Mouse (Mus musculus) embryonic facial prominence, embryonic 14.5 days (tissue): ENCODE data around the gene Slc1a3. TPM values are rescaled to one million over a fixed set of nuclear protein-coding genes. Genes with fewer than 3 reads are reported as not detected.

ENCODE experiments used
- ATAC-seq: fragments of 200-750 bp; cut with Nextera tagmentation; 2 replicates; pipeline ENCODE4 v1.8.0; 2017; ENCODE audit warnings: low read depth, moderate number of reproducible peaks, moderate TSS enrichment
- DNase-seq: peaks from one replicate; pipeline ENCODE4 v3.0.0-alpha.2; 2015; ENCODE audit warnings: low spot score
- H3K27ac ChIP-seq: fragments of 300-500 bp; sonication (generic); replicated peaks from 2 replicates; pipeline ENCODE4 v1.5.1; 2014; ENCODE audit warnings: low read depth, mild to moderate bottlenecking, low read length, moderate library complexity
- H3K27me3 ChIP-seq: fragments of 300-500 bp; sonication (generic); replicated peaks from 2 replicates; pipeline ENCODE4 v1.6.1; 2014; ENCODE audit warnings: low read length; ENCODE audit not compliant: control insufficient read depth, insufficient read depth
- H3K36me3 ChIP-seq: fragments of 300-500 bp; sonication (generic); 2 replicates; pipeline ENCODE4 v1.6.1; 2014; ENCODE audit warnings: low read length, mixed read lengths; ENCODE audit not compliant: control insufficient read depth, insufficient read depth
- H3K4me1 ChIP-seq: fragments of 300-500 bp; sonication (generic); 2 replicates; pipeline ENCODE4 v1.6.1; 2014; ENCODE audit warnings: antibody characterized with exemption, low read length; ENCODE audit not compliant: control insufficient read depth, insufficient read depth
- H3K4me2 ChIP-seq: fragments of 300-500 bp; sonication (generic); 2 replicates; pipeline ENCODE4 v1.6.1; 2014; ENCODE audit warnings: low read depth, mild to moderate bottlenecking, low read length, moderate library complexity, mixed read lengths
- H3K4me3 ChIP-seq: fragments of 300-500 bp; sonication (generic); 2 replicates; pipeline ENCODE4 v1.5.1; 2014; ENCODE audit warnings: low read depth, mild to moderate bottlenecking, low read length
- H3K9ac ChIP-seq: fragments of 300-500 bp; sonication (generic); 2 replicates; pipeline ENCODE4 v1.6.1; 2014; ENCODE audit warnings: low read depth, mild to moderate bottlenecking, low read length, moderate library complexity, mixed read lengths
- H3K9me3 ChIP-seq: fragments of 300-500 bp; sonication (generic); 2 replicates; pipeline ENCODE4 v1.6.1; 2016; ENCODE audit warnings: low read length; ENCODE audit not compliant: control insufficient read depth
- WGBS: fragments of 180-500 bp; shearing (Covaris S2); extraction: QIAGEN DNeasy Blood & Tissue Kit; methylation state at CpG from one replicate; pipeline ENCODE4 v1.1.7; 2014; 5-methylcytosine and 5-hydroxymethylcytosine counted together
- polyA plus RNA-seq: library from polyadenylated mRNA; unstranded; fragments of >200 nt; fragmentation: Nextera tagmentation; extraction: Ambion mirVana; gene quantifications from 2 replicates; pipeline ENCODE4 v1.2.1, GENCODE M21; 2014

Gene Slc1a3
- polyA plus RNA-seq, 1 experiment from 2014 or later = 32.8 TPM

DNA sequence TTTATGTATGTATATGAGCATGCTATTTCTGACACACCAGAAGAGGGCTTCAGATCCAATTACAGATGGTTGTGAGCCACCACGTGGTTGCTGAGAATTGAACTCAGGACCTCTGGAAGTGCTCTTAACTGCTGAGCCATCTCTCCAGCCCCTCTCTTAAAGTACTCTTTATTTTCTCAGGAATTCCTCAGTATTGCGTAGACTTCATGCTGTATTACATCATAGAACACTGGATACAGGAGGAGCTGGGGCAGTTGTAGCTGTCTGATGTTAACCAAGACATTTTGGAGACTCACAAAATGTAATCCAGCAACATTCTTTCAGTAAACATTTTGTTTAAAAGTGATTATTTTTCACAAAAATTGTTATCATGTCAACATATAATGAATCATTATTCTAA is 73.3 kb downstream of the Slc1a3 start:
- Histone ChIP-seq H3K9me3 (no peaks in the 10 kb centered on the region), H3K4me3 (no peak overlapping the region), H3K36me3 (peaks cover 45% of the 10 kb centered on the region), H3K9ac (no peak overlapping the region), H3K4me2 (no peak overlapping the region), H3K4me1 (peaks cover 3% of the 10 kb centered on the region; the same call in 1 of the 2 replicates), H3K27ac (no peak overlapping the region), H3K27me3 (no peaks in the 10 kb centered on the region)
- ATAC-seq = no peak
- no peak for DNase-seq
- WGBS = 80% methylated on average over 2 of the region's 2 CpGs

- DNase-seq (no peak), ATAC-seq (no peak)
- H3K36me3 ChIP-seq = peaks cover 36% of the 10 kb centered on the region
- peaks cover 3% of the 10 kb centered on the region; the same call in 1 of the 2 replicates for H3K4me1 ChIP-seq
- no peak overlapping the region for H3K4me2 ChIP-seq
- H3K27ac ChIP-seq = no peak overlapping the region
- H3K9me3 ChIP-seq = no peaks in the 10 kb centered on the region
- no peak overlapping the region for H3K9ac ChIP-seq
- H3K4me3 ChIP-seq = no peak overlapping the region
- no peaks in the 10 kb centered on the region for H3K27me3 ChIP-seq
- 86% methylated on average over 15 of the region's 15 CpGs for WGBS
Observed at GRCm38 (mm10) chr15:8635974-8636373, 74.6 kb downstream of the Slc1a3 start.

GRCm38 (mm10) chr15:8634807-8635206 is 75.8 kb downstream of the Slc1a3 start:
- ATAC-seq (no peak), DNase-seq (no peak)
- Histone ChIP-seq H3K4me2 (no peak overlapping the region), H3K9ac (no peak overlapping the region), H3K4me1 (peaks cover 8% of the 10 kb centered on the region; the same call in 1 of the 2 replicates), H3K9me3 (no peaks in the 10 kb centered on the region), H3K4me3 (no peak overlapping the region), H3K27me3 (no peaks in the 10 kb centered on the region), H3K27ac (no peak overlapping the region), H3K36me3 (peaks cover 24% of the 10 kb centered on the region)
- WGBS = 83% methylated on average over 4 of the region's 4 CpGs

- ATAC-seq (no peak), DNase-seq (no peak)
- peaks cover 8% of the 10 kb centered on the region; the same call in 1 of the 2 replicates for H3K4me1 ChIP-seq
- no peaks in the 10 kb centered on the region for H3K27me3 ChIP-seq
- WGBS = 57% methylated on average over 3 of the region's 3 CpGs
- H3K9ac ChIP-seq = no peak overlapping the region
- peaks cover 23% of the 10 kb centered on the region for H3K36me3 ChIP-seq
- H3K9me3 ChIP-seq = no peaks in the 10 kb centered on the region
- H3K4me3 ChIP-seq = no peak overlapping the region
- no peak overlapping the region for H3K27ac ChIP-seq
- no peak overlapping the region for H3K4me2 ChIP-seq
Observed at GRCm38 (mm10) chr15:8634355-8634754, 76.2 kb downstream of the Slc1a3 start.

- Histone ChIP-seq H3K27ac (no peak overlapping the region), H3K36me3 (peaks cover 16% of the 10 kb centered on the region), H3K9ac (no peak overlapping the region), H3K27me3 (no peaks in the 10 kb centered on the region), H3K9me3 (no peaks in the 10 kb centered on the region), H3K4me1 (peaks cover 8% of the 10 kb centered on the region; the same call in 1 of the 2 replicates), H3K4me3 (no peak overlapping the region), H3K4me2 (no peak overlapping the region)
- DNase-seq (peak; percentile 56), ATAC-seq (no peak)
- WGBS = 66% methylated on average over 6 of the region's 6 CpGs
Observed at GRCm38 (mm10) chr15:8633375-8633774, 77.2 kb downstream of the Slc1a3 start.

- Histone ChIP-seq H3K4me1 (peaks cover 8% of the 10 kb centered on the region; the same call in 1 of the 2 replicates), H3K27me3 (0 out of 2 replicates have a peak, but pooled peaks cover 5% of the 10 kb centered on the region), H3K4me2 (no peak overlapping the region), H3K4me3 (no peak overlapping the region), H3K9ac (no peak overlapping the region), H3K27ac (no peak overlapping the region), H3K9me3 (no peaks in the 10 kb centered on the region), H3K36me3 (peaks cover 8% of the 10 kb centered on the region; the same call in 1 of the 2 replicates)
- 16% methylated on average over 10 of the region's 10 CpGs for WGBS
- DNase-seq (peak; percentile 77), ATAC-seq (peak; percentile 53; the same call in 1 of the 2 replicates)
Observed at GRCm38 (mm10) chr15:8632361-8632760, 78.2 kb downstream of the Slc1a3 start.

- peak overlapping the region; percentile 59 for H3K9ac ChIP-seq
- peak overlapping the region; percentile 52; the same call in 1 of the 2 replicates for H3K27ac ChIP-seq
- no peaks in the 10 kb centered on the region for H3K36me3 ChIP-seq
- peak; percentile 91 for DNase-seq
- peak overlapping the region; percentile 68 for H3K4me2 ChIP-seq
- peak overlapping the region; percentile 28 for H3K4me3 ChIP-seq
- H3K9me3 ChIP-seq = no peaks in the 10 kb centered on the region
- 0 out of 2 replicates have a peak, but pooled peaks cover 5% of the 10 kb centered on the region for H3K27me3 ChIP-seq
- peaks cover 8% of the 10 kb centered on the region; the same call in 1 of the 2 replicates for H3K4me1 ChIP-seq
- WGBS = 0% methylated on average over 13 of the region's 13 CpGs
- ATAC-seq = peak; percentile 93
Observed at GRCm38 (mm10) chr15:8629317-8629831, 81.2 kb downstream of the Slc1a3 start.

- no peaks in the 10 kb centered on the region for H3K36me3 ChIP-seq
- 71% methylated on average over 8 of the region's 8 CpGs for WGBS
- H3K27me3 ChIP-seq = 0 out of 2 replicates have a peak, but pooled peaks cover 5% of the 10 kb centered on the region
- no peak overlapping the region for H3K4me2 ChIP-seq
- no peak overlapping the region for H3K9ac ChIP-seq
- no peak overlapping the region for H3K27ac ChIP-seq
- H3K4me3 ChIP-seq = no peak overlapping the region
- H3K4me1 ChIP-seq = peaks cover 8% of the 10 kb centered on the region; the same call in 1 of the 2 replicates
- DNase-seq (no peak), ATAC-seq (no peak)
- no peaks in the 10 kb centered on the region for H3K9me3 ChIP-seq
Observed at GRCm38 (mm10) chr15:8628150-8628549, 82.4 kb downstream of the Slc1a3 start.

- 0 out of 2 replicates have a peak, but pooled peaks cover 5% of the 10 kb centered on the region for H3K27me3 ChIP-seq
- H3K9me3 ChIP-seq = no peaks in the 10 kb centered on the region
- DNase-seq (peak; percentile 68), ATAC-seq (peak; percentile 17; the same call in 1 of the 2 replicates)
- peak overlapping the region; percentile 40 for H3K4me3 ChIP-seq
- peak overlapping the region; percentile 73 for H3K4me2 ChIP-seq
- H3K9ac ChIP-seq = peak overlapping the region; percentile 28
- H3K27ac ChIP-seq = no peak overlapping the region
- 1% methylated on average over 15 of the region's 15 CpGs for WGBS
- 0 out of 2 replicates have a peak, but pooled peaks cover 5% of the 10 kb centered on the region for H3K4me1 ChIP-seq
- H3K36me3 ChIP-seq = no peaks in the 10 kb centered on the region
Observed at GRCm38 (mm10) chr15:8627097-8627537, 83.4 kb downstream of the Slc1a3 start.
